Mouse (Mus musculus) CD4-positive naive resting alpha-beta T cell, adult 76 days (primary cell): ENCODE measurements around the gene Mtif2. TPM values are rescaled to one million over a fixed set of nuclear protein-coding genes. Genes with fewer than 3 reads are reported as not detected.

Experiments
- total RNA-seq: library from RNA; stranded (reverse); gene quantifications from one replicate; pipeline ENCODE4 v1.2.4, GENCODE M21; 2023

The Mtif2 gene
- total RNA-seq = 19.2 TPM

GRCm38 (mm10) chr11:29525988-29526794, at the start of gene Mtif2:
Mtif2 (plus strand) TSS chr11:29526408.

GRCm38 (mm10) chr11:29514682-29515412, 11.4 kb upstream of the Mtif2 start, which contains the start of gene Prorsd1:
Prorsd1 (minus strand) TSS chr11:29515033.

GRCm38 (mm10) chr11:29547752-29548503, 21.7 kb downstream of the Mtif2 start, which contains the start of the genes Clhc1 and Rps27a:
Clhc1 (plus strand) TSS chr11:29547950.
Rps27a (minus strand) TSS chr11:29548109.

Other genes starting within 250 kb of the Mtif2 start
- gene Ccdc88a, start 152.8 kb upstream of the Mtif2 start, total RNA-seq = 5.7 TPM
- gene Prorsd1, start 11.4 kb upstream of the Mtif2 start, total RNA-seq = 22.0 TPM
- 0.44 TPM for gene Clhc1, start 21.5 kb downstream of the Mtif2 start, total RNA-seq
- gene Rps27a, start 21.7 kb downstream of the Mtif2 start, total RNA-seq = 1,996 TPM
- gene Rtn4, start 166.5 kb downstream of the Mtif2 start, total RNA-seq = 80.1 TPM